Mouse (Mus musculus) mouse embryonic stem cell (cell line): ENCODE measurements around the gene Hp.

Experiments used
- in situ Hi-C, 2 experiments: fragments of 300-500 bp; cut with MboI; formaldehyde crosslinking; loops; 1 replicate in 1 of 2; 3 replicates in 1 of 2; pipeline ENCODE4 v1.14.3; 2019 to 2020; ENCODE audit warnings: low sequenced_read_pairs in 2 of 2, low pct_unique_long_range_greater_than_20kb in 1 of 2, mixed read lengths in 1 of 2; ENCODE audit not compliant: unreplicated experiment in 1 of 2

The Hp gene

DNA sequence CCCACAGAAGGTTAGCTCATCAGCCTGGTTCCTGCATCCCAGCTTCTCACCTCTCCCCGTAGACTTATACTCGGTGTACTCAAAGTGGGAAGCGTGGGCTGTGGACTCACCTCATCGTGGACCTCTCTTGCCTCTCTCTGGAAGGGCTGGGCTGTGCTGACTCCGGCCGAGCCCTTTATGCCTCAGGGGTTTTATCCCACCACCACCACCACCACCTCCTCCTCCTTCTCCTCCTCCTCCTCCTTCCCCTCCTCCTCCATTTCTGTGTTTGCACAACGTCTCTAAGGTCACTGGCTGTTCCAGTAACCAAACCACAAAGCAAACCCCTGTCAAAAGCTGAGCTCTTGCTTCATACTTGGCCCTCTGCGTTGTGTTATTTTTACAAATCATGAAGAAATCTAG is at the start of gene Hp:
Gene Hp (minus strand): TSS at position 273 of the 402 bp plus-strand sequence.
- in situ Hi-C loops = no loop called here

DNA sequence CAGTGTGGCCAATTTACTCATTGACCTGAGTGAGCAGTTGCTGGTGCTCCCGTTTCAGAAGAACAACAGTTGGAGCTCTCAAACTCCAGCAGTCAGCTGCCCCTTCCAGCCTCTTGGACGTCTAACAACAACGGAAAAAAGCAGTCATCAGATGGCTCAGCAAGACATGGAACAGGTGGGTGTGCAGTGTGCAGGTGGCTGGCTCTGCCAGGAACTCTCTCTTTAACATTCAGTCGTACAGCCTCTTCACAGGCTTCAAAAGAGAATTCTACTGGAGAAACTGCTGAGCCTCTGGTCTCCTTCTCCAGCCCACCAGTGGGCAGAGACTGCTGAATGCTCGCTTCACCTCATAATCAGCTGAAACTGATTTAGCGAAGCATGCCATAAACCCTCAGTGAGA is 49.7 kb upstream of the Hp start:
- in situ Hi-C loops = no loop called here

DNA sequence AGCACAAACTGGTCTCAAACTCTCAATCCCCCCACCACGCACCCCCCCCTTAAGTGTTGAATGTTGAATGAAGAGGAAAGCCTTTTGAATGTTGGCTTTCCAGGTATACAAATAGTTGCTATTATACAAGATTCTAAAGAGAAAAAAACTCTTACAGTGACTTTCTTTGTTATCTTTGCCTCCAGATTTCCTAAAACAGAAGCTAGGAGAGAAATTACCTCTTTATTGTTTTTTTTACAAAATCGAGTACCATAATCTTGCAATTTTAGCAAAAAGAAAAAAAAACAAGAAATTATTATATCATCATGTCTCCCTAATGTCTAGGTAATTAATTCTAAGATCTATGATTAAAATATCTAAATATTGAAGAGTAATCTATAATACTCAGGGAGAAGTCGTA is 36.6 kb upstream of the Hp start:
- in situ Hi-C loops = no loop called here

DNA sequence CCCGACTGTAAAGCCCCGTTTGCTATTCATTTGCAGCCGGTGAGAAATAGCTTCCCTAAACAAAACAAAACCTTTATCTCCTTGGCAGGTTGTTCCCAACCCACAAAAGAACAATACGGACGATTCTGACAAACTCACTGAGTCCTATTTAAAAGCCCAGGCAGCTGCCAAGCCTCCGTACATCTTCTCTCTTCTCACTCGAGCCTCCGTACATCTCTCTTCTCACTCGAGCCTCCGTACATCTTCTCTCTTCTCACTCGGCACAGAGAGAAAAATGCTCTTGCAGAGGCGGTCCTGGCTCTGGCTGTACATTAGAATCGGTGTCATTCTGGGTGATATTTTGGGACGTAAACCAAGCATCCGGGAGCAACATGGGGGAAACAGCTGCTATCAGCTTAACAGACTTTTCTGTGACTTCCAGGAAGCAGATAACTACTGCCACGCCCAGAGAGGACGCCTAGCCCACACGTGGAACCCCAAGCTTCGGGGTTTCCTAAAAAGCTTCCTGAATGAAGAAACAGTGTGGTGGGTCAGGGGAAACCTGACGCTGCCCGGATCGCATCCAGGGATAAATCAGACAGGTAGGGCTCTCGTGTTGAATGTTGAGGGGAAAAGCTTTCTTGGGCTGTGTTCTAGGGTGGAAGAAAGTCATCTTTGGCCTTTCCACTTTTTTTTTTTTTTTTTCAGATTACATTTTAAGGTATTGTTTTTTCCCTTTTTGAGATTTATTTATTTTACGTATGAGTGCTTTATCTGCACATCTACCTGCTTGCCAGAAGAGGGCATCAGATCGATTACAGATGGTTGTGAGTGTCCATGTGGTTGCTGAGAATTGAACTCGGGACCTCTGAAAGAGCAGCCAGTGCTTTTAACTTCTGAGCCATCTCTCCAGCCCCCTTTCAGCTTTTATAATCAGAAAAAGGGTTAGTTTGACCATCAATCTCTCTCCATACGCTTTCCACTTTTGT is 35.6 kb upstream of the Hp start, which contains the start of gene Pkd1l3:
Gene Pkd1l3 (plus strand): TSS at position 275 of the 968 bp plus-strand sequence.
- in situ Hi-C loops = no loop called here

DNA sequence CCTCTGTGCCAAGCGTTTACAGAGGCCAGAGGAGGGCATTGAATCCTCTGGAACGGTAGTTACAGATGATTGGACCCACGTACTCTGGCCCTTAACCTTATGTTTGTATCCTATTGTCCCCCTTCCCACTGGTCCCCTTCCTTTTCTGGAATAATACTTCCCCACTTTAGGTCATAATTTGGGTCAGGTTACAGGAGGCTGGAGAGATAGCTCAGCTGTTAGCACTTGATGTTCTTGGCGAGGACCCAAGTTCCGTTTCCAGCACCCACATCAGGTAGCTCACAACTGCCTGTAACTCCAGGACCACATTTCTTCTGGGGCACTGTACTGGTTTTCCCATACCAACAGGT is 30.2 kb upstream of the Hp start:
- in situ Hi-C loops = no loop called here

DNA sequence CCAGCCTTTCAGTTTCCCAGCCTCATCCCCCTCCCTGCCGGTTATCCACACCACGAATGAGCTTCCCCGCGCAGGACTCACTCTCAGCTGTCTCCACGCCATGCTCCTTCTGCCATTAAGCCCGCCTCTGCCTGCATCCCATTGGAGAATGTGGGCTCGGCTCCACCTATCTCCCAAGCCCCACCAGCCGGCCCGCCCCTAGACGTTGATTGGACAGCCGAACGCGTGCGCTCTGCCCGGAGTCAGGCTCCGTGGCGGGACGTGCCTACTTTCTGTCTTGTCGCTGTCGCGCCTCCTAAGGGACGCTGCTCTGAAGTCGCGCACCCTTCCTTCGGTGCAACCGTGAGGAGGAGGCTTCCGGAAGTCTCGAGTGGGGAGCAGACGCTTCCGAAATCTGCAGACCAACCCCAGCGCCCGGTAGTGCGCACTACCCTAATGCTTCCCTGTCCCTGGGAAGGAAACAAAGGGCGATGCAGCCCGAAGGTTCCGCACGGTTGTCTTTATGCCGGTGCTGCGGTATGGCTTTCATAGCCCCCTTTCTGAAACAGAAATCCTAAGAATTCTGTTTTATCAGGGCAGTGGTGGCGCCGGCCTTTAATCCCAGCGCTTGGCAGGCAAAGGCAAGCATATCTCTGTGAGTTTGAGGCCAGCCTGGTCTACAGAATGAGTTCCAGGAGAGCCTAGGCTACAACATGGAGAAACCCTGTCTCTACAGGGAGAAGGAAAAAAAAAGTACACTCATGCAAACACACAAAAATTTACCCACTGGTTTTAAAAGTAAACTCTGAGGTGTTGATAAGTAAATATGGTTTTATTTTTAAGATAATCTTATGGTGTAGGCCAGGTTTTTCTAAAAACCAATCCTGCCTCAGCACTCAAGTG is 29.5 kb upstream of the Hp start, which contains the start of gene Dhodh:
Gene Dhodh (minus strand): TSS at position 403 of the 882 bp plus-strand sequence.
- in situ Hi-C loops = no loop called here

DNA sequence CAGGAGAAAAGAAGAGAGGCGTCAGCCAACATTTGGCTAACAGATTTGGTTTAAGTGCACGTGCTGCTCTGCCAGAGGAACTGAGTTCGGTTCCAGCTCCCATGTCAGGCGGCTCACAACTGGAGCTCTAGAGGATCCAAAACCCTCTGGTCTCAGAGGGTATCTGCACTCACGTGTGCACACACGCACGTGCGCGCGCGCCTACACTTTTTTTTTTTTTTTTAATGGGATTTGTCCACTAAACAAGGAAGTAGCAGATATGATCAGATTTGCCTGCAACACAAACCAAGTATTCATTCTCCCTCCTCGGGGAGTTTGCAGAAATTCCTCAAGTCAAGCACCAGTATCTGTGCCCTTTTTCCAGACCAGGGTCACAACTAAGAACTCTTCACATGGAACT is 28.7 kb upstream of the Hp start:
- in situ Hi-C loops = no loop called here

DNA sequence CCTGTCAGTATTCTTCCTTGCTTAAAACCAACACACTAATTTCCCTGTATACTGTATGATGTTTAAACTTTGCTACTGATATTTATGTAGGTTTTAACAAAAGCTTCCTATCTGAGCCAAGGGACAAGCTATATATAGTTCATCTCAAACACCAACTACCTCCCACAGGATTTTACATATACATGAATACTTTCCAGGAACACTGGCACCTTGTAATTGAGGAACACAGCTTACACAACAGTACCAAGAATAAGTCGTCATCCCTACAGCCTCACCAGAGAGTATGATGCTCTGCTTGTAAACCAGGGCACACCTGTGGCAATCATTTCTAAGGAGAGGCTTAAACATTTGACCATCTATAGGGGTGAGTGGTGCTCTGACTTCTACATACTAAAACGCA is 27.8 kb upstream of the Hp start:
- in situ Hi-C loops = no loop called here

DNA sequence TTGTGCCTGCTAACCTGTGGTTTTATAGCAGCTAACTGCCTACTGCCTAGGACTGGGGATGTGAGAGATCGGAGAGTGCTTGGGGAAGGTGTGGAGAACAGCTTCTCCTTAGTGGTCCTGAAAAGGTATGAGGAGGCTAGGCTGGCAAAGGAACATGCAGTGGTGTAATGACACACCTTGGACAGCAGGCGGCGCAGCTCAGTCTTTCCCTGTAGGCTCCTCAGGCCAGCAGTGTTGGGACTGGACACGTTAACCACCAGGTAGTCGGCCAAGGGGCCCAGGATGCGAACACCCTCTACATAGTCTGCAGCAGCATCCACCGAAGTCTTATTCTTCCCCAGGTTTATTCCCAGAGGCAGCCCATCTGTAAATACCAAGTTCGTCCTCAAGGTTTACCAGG is 16.9 kb upstream of the Hp start:
- in situ Hi-C loops = no loop called here

DNA sequence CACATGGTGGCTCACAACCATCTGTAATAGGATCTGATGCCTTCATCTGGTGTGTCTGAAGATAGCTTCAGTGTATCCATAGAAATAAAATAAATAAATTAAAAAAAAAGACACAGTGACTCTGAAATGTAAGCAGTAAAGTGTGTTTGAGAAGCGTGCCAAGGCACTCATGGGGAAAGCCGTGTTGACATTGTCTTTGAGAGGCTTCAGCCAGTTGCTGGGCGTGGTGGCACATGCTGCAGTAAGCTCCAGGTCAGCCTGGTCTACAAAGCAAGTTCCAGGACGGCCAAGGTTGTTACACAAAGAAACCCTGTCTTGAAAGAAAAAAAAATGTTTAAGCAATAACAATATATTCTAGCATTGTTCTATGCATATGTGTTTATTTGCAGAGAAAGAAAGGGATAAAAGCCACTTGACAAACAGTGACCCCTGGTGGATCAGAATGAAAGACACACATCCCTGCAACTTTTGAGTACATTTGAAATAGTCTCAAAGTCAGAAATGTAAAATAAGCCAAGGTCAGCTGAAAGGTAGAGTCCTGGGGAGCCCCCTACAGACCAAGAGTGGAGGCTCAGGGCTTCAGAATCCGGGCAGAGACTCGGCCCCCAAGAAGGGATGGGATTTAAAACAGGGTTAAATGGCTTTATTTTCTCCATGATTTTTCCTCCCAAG is 14.3 kb upstream of the Hp start:
- in situ Hi-C loops = no loop called here

DNA sequence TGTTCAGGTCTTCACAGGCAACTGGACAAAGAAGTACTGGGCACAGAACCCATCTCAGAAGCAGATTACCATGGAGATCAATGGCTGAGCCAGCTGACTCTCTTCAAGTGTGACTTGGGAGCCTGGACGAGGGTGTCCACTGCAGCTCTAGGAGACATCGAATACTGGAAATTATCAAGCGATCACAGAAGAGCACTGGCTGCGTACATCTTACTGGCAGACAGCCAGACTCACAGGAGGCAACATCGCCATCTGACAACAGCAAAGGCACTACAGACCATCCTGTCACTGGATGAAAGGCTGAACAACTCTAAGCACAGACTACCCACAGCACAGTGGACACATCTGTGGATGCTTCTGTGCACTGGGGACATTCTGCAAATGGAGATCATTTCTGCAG is 13.2 kb upstream of the Hp start:
- in situ Hi-C loops = no loop called here

DNA sequence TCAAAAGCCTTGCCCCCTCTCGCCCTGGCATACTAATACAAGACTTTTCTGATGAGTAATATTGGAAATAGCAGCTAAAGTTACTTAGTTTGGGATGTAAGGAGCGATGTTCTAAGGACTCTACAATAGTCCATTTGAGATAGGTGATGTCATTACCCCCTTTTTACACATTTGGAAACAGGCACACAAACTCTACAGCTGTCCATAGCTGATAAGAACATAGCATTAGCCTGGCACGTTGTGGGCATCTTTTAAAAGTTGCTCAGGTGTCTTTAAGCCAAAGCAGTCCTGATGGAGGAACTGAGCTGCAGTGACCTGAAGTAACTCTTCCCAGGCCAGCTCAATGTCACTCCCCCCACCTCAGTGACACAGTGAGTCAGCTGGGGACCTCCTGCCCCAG is 12.4 kb upstream of the Hp start:
- in situ Hi-C loops = no loop called here

DNA sequence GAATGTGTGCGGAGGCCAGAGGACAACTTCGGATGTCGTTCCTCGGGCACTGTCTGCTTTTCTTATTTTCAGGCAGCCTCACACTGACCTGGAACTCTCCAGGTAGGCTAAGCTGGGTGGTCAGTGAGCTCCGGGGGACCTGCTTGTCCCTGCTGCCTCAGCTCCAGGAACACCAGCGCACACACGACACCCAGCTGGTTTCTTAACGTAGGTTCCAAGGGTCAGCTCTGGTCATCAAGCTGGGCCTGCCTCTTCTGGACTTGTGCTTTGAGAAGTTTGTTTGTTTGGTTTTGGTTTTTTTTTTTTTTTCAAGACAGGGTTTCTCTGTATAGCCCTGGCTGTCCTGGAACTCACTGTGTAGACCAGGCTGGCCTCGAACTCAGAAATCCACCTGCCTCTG is 11.9 kb upstream of the Hp start:
- in situ Hi-C loops = no loop called here

DNA sequence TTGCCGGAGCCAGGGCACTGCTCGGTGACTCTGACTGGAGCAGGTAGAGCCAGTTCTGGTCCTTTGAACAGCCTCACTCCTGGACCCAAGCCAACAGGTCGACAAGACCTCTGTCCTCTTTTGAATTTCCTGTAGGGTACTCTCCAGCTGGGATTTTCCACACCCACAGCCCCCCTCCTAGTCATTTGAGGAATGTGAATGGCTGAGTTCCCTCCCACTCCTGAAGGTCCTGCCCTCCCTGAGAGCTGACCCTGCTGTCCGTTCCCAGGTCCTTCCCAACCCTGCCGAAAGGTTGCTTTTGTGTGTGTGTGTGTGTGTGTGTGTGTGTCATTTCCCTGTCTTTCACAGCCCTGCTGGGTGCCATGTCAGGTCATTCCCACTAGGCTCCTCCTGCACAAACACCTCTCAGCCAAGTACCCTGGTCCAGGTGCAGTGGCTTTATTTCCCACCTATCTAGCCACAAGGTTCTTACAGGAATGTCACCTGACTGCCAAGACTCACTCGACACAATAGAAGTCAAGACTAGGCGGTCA is 8.1 kb upstream of the Hp start:
- in situ Hi-C loops = no loop called here

DNA sequence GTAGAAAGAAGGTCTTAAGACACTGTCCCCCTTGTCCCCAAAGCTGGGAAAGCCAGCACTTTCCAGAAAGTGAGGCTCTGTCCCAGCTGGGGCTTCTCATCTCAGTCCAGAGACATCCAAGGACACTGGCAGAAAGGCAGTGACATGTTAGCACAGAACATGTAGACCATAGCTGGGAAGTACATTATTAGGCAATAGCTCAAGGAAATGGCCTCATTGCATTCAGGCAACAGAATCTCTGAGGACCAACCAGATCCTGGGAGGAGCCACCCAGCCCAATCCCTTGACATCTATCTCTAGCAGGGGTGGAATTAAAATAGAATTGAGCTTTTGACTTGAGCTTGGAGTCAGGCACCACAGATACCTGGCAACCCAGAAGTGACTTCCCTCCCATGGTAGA is 6.7 kb upstream of the Hp start:
- in situ Hi-C loops = no loop called here

DNA sequence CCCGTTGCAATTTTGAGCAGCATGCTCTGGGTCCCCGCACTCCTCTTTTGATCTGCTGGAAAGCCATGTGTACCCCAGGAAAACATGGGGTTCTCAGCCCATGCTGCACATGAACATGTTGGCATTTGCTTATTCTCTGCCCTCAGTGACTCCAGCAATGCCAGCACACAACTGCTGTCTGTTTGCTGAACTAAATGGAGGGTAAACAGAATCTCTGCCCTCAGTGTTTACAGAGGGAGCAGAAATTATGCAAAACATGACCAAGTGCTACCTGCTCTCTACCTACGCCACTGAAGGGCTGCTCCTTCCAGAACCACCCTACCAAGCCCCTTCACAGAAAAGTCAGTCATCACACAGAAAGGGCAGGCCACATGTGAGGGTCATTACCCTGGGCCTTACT is 5.9 kb upstream of the Hp start:
- in situ Hi-C loops = no loop called here

DNA sequence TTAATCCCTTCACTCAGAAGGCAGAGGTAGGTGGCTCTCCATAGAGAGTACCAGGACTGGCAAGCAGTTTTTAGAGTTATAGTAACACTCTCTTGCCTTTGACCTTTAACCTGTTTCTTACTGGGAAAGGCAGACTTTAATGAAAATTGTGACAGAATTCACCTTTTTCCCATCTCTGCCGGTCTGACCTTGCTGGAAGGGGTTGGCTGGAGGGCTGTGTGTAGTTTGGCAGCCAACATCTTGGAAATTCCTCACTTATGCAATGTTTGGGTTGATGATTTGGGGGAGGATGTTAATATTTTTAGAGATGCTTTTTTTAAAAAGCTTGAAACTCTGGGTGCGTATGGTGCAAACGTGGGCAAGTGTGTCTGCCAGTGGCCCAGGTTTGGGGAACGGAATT is 5.3 kb upstream of the Hp start:
- in situ Hi-C loops = no loop called here

DNA sequence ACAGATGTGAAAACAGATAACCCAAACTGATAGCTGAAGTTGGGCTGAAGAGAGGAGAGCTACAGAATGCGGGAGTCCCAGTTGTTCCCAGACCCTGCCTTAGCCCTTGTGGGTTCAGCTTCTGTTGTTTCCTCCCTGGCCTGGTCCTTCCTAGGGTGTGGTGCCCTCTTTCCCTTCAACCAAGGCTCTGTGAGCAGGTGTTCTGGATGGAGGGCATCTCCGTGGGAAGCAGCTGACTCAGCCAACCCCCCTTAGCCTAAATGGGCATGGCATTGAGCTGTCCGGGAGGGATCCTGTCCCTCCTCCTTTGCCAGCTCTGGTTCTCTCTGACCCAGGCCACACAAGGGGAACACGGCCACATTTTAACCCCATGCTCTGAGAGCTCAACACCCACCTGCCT is 2.7 kb downstream of the Hp start:
- in situ Hi-C loops = no loop called here

DNA sequence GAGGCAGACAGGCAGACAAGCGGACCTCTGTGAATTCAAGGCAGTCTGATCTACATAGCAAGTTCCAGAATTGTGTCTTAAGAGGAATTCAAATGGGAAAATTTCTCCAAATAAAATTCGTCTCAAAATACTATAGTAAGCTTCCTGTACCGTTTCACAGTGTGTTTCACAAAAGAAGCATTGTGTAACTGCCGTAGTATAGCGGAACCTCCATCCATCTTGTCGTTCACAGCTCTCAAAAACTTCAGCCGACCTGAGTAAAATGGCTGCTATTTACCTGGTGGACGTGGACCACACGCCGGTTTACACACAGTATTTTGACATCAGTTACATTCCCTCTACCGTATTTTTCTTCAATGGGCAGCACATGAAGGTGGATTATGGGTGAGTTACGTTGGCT is 7.8 kb downstream of the Hp start:
- in situ Hi-C loops = no loop called here
